Mouse (Mus musculus) embryonic facial prominence, embryonic 14.5 days (tissue): ENCODE measurements around the gene Ckmt2. TPM values are rescaled to one million over a fixed set of nuclear protein-coding genes. Genes with fewer than 3 reads are reported as not detected.

ENCODE experiments used
- ATAC-seq: fragments of 200-750 bp; cut with Nextera tagmentation; 2 replicates; pipeline ENCODE4 v1.8.0; 2017; ENCODE audit warnings: low read depth, moderate number of reproducible peaks, moderate TSS enrichment
- DNase-seq: peaks from one replicate; pipeline ENCODE4 v3.0.0-alpha.2; 2015; ENCODE audit warnings: low spot score
- H3K27ac ChIP-seq: fragments of 300-500 bp; sonication (generic); replicated peaks from 2 replicates; pipeline ENCODE4 v1.5.1; 2014; ENCODE audit warnings: low read depth, mild to moderate bottlenecking, low read length, moderate library complexity
- H3K27me3 ChIP-seq: fragments of 300-500 bp; sonication (generic); replicated peaks from 2 replicates; pipeline ENCODE4 v1.6.1; 2014; ENCODE audit warnings: low read length; ENCODE audit not compliant: control insufficient read depth, insufficient read depth
- H3K36me3 ChIP-seq: fragments of 300-500 bp; sonication (generic); 2 replicates; pipeline ENCODE4 v1.6.1; 2014; ENCODE audit warnings: low read length, mixed read lengths; ENCODE audit not compliant: control insufficient read depth, insufficient read depth
- H3K4me1 ChIP-seq: fragments of 300-500 bp; sonication (generic); 2 replicates; pipeline ENCODE4 v1.6.1; 2014; ENCODE audit warnings: antibody characterized with exemption, low read length; ENCODE audit not compliant: control insufficient read depth, insufficient read depth
- H3K4me2 ChIP-seq: fragments of 300-500 bp; sonication (generic); 2 replicates; pipeline ENCODE4 v1.6.1; 2014; ENCODE audit warnings: low read depth, mild to moderate bottlenecking, low read length, moderate library complexity, mixed read lengths
- H3K4me3 ChIP-seq: fragments of 300-500 bp; sonication (generic); 2 replicates; pipeline ENCODE4 v1.5.1; 2014; ENCODE audit warnings: low read depth, mild to moderate bottlenecking, low read length
- H3K9ac ChIP-seq: fragments of 300-500 bp; sonication (generic); 2 replicates; pipeline ENCODE4 v1.6.1; 2014; ENCODE audit warnings: low read depth, mild to moderate bottlenecking, low read length, moderate library complexity, mixed read lengths
- H3K9me3 ChIP-seq: fragments of 300-500 bp; sonication (generic); 2 replicates; pipeline ENCODE4 v1.6.1; 2016; ENCODE audit warnings: low read length; ENCODE audit not compliant: control insufficient read depth
- WGBS: fragments of 180-500 bp; shearing (Covaris S2); extraction: QIAGEN DNeasy Blood & Tissue Kit; methylation state at CpG from one replicate; pipeline ENCODE4 v1.1.7; 2014; 5-methylcytosine and 5-hydroxymethylcytosine counted together
- polyA plus RNA-seq: library from polyadenylated mRNA; unstranded; fragments of >200 nt; fragmentation: Nextera tagmentation; extraction: Ambion mirVana; gene quantifications from 2 replicates; pipeline ENCODE4 v1.2.1, GENCODE M21; 2014

Gene Ckmt2
- 6.4 and 17.7 TPM in 2 replicates for polyA plus RNA-seq

DNA sequence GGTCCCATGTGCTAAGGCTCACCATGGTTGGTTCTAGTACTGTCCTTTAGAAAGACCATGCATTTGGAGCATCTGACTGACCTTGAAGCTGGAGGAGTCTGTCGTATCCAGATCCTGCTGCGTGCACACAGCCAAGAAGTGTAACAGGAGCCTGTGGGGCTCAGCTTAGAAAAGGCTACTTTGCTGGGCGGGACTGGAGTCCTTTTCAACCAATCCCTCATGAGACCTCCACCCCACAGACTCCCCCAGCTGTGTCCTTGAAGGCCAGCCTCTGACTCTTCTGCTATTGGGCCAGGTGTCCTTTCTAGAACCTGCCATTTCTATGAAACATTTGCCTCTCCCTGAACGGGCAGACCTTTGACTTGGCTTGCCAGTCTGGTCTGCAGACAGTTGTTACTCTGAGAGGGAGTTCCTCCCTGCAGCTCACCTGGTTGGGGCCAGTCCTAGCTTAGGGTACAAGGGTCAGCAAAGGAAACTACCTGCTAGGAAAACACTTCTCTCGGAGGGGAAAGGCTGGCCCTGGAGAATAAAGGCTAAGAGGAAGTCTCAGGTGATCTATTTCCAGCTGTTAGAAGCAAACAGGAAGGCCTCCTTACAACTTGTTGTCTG, at the start of gene Ckmt2:
Gene Ckmt2 (minus strand): TSS at position 145 of the 609 bp plus-strand sequence.
- Histone ChIP-seq H3K27ac (no peak within 1 kb of the TSS), H3K4me1 (peaks cover 19% of the 10 kb centered on the region), H3K4me3 (no peak within 1 kb of the TSS), H3K27me3 (no peaks in the 10 kb centered on the region), H3K9ac (no peak within 1 kb of the TSS), H3K4me2 (no peak within 1 kb of the TSS), H3K36me3 (no peaks in the 10 kb centered on the region), H3K9me3 (no peaks in the 10 kb centered on the region)
- ATAC-seq, result 0 out of 2 replicates have a peak, but pooled peaks have one; percentile 22
- 64% methylated on average over 5 of the region's 5 CpGs for WGBS
- DNase-seq, result peak; percentile 12

DNA sequence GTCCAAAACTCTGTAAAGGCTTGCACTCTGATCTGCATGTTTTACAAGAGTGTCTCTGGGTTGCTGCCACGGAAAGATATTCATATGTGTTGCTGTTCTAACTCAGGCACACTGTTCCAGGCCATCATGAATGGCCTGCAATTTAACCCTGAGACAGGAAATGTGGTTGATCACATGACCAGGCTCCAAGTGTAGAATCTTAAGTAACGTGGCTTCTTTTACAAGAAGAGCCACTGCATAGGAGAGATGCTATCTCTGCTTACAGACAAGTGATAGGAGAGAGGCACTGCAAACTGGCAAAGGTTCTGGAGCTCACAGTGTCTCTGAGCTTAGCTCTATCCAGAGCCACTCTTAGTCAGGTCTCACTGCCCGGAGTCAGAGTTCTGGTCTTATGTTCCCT, 44.3 kb upstream of the Ckmt2 start:
- no peak overlapping the region for H3K4me3 ChIP-seq
- no peak overlapping the region for H3K27ac ChIP-seq
- DNase-seq (no peak), ATAC-seq (no peak)
- 0 out of 2 replicates have a peak, but pooled peaks cover 3% of the 10 kb centered on the region for H3K4me1 ChIP-seq
- no peaks in the 10 kb centered on the region for H3K36me3 ChIP-seq
- H3K9me3 ChIP-seq, result no peaks in the 10 kb centered on the region
- H3K27me3 ChIP-seq, result no peaks in the 10 kb centered on the region
- no peak overlapping the region for H3K4me2 ChIP-seq
- H3K9ac ChIP-seq, result no peak overlapping the region
- WGBS, result 63% methylated on average over 3 of the region's 3 CpGs

DNA sequence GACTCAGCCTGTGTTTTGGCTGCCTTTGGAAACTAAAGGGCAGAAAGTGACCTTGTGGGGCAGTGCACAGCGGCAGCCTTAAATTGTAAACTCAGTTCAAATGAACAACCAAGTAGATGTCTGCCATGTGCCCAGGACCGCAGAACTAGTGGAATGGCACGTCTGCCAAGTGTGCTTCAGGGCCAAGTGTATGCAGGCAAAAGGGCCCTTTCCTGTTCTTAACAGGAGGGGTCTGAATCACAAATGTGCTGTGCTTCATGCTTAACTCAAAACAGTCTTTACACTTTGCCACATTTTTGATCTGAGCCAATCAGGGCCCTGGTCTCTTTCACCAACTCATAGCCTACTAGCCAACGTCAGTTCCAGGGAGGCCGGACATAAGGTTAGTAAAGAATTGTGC, 42.1 kb upstream of the Ckmt2 start:
- ATAC-seq, result no peak
- H3K27ac ChIP-seq, result no peak overlapping the region
- 63% methylated on average over 5 of the region's 5 CpGs for WGBS

DNA sequence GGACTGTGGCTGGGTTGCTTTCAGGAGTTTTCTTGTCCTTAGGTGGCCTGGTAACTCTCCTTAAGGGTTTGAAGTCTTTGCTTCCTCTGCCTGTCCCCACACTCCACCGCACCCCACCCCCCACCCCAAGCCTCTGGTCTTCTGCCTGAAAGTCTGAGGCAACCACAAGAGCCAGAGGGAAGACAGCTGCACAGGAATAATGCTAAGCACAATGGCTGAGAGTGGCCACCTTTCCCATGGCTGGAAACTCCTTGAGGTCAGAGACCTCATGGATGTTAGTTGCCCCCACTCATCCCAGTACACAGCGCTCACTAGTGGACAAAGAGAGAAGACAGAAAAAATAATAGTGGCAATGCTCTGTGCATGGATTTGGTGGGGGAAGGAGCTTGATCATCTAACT, 41.1 kb upstream of the Ckmt2 start:
- DNase-seq (no peak), ATAC-seq (no peak)
- 70% methylated on average over 2 of the region's 2 CpGs for WGBS
- no peaks in the 10 kb centered on the region for H3K36me3 ChIP-seq
- H3K9ac ChIP-seq, result no peak overlapping the region
- no peak overlapping the region for H3K27ac ChIP-seq
- H3K4me1 ChIP-seq, result 0 out of 2 replicates have a peak, but pooled peaks cover 7% of the 10 kb centered on the region
- H3K9me3 ChIP-seq, result no peaks in the 10 kb centered on the region
- H3K4me3 ChIP-seq, result no peak overlapping the region
- no peaks in the 10 kb centered on the region for H3K27me3 ChIP-seq
- no peak overlapping the region for H3K4me2 ChIP-seq

More for the DNA sequence above, 42.1 kb upstream of the Ckmt2 start:
- Histone ChIP-seq H3K4me2 (no peak overlapping the region), H3K4me1 (0 out of 2 replicates have a peak, but pooled peaks cover 7% of the 10 kb centered on the region), H3K36me3 (no peaks in the 10 kb centered on the region), H3K27me3 (no peaks in the 10 kb centered on the region), H3K9me3 (no peaks in the 10 kb centered on the region), H3K9ac (no peak overlapping the region), H3K4me3 (no peak overlapping the region)
- peak; percentile 21 for DNase-seq

DNA sequence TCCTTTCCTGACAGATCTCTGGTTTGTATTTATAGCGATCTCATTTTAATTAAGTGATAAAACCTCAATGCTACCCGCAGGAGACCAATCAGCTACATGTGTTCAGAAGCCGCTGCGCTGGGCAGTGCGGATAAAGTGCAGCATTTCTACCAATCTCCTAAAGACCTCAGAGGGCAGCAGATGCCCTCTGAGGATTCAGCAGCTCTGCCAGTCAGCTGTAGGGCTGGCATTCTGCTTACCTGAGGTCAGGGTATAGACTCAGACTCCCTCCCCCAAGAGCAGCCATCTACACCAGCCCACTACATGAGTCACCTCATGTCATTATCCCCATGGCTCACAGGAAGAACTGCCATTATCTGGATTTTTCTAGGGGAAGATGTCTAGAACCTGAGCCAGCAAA, 39.6 kb upstream of the Ckmt2 start:
- H3K27ac ChIP-seq, result no peak overlapping the region
- no peak for ATAC-seq
- peak overlapping the region; percentile 21; the same call in 1 of the 2 replicates for H3K4me2 ChIP-seq
- DNase-seq, result no peak
- WGBS, result 84% methylated on average over 5 of the region's 5 CpGs
- H3K27me3 ChIP-seq, result no peaks in the 10 kb centered on the region
- H3K9me3 ChIP-seq, result no peaks in the 10 kb centered on the region
- no peak overlapping the region for H3K4me3 ChIP-seq
- H3K9ac ChIP-seq, result no peak overlapping the region
- H3K4me1 ChIP-seq, result 0 out of 2 replicates have a peak, but pooled peaks cover 7% of the 10 kb centered on the region
- H3K36me3 ChIP-seq, result no peaks in the 10 kb centered on the region

DNA sequence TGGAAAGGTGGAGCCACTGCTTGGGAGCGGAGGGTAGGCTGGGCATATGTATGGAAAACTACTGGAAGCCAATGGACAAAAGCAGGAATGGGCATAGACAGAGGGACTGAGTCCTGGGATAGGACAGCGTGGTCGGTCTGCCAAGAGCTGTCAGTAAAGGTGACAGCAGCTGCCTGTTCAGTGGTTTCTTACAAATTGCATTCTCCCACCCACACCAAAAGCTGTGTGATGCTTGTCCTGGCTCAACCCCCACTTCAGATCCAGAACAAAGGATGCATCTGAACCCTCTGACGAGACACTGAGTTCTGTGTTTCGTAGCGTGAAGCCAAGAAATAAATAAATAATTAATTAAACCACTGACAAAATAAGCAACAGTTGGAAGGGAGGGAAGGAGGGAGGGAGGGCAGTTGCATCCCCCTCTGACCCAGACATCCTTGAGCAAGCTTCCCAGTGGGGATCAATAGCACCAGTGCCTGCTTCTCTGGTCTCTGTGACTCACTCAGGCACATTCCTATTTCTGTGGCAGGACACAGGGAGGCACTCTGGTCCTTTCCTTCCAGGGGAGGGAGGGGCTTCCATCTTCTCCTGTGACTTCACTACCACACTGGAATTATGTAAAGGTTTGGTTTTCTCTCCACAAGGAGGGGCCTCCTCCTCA, 39.0 kb upstream of the Ckmt2 start:
- H3K4me2 ChIP-seq, result peak overlapping the region; percentile 21; the same call in 1 of the 2 replicates
- 61% methylated on average over 6 of the region's 6 CpGs for WGBS

DNA sequence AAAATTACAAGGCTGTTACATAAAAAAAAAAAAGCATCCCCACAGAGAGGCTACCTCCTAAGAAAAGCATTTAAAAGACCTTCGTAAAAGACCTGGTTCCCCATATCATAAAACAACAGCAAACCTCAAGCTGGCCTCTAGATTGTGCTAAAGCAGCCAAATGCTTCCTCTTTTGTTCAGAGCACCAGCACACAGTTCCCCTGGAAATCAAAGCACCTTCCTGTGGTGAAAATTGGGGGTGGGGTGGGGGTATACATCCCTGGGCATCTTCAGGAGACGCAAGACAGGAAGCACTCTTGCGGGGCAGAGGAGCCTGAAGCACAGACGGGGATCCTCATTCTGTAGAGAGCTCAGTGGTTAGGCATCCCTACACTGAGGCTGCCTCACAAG, 38.5 kb upstream of the Ckmt2 start:
- no peak overlapping the region for H3K4me3 ChIP-seq
- H3K4me1 ChIP-seq, result 0 out of 2 replicates have a peak, but pooled peaks cover 7% of the 10 kb centered on the region
- DNase-seq, result no peak
- 46% methylated on average over 4 of the region's 4 CpGs for WGBS
- no peaks in the 10 kb centered on the region for H3K9me3 ChIP-seq
- H3K27ac ChIP-seq, result no peak overlapping the region
- H3K27me3 ChIP-seq, result no peaks in the 10 kb centered on the region
- no peak overlapping the region for H3K4me2 ChIP-seq
- ATAC-seq, result no peak
- H3K36me3 ChIP-seq, result no peaks in the 10 kb centered on the region
- H3K9ac ChIP-seq, result no peak overlapping the region

More for the DNA sequence above, 39.0 kb upstream of the Ckmt2 start:
- Histone ChIP-seq H3K9ac (no peak overlapping the region), H3K27ac (no peak overlapping the region), H3K36me3 (no peaks in the 10 kb centered on the region), H3K27me3 (no peaks in the 10 kb centered on the region), H3K9me3 (no peaks in the 10 kb centered on the region), H3K4me3 (no peak overlapping the region), H3K4me1 (0 out of 2 replicates have a peak, but pooled peaks cover 7% of the 10 kb centered on the region)
- peak; percentile 64 for DNase-seq
- peak; percentile 71 for ATAC-seq

DNA sequence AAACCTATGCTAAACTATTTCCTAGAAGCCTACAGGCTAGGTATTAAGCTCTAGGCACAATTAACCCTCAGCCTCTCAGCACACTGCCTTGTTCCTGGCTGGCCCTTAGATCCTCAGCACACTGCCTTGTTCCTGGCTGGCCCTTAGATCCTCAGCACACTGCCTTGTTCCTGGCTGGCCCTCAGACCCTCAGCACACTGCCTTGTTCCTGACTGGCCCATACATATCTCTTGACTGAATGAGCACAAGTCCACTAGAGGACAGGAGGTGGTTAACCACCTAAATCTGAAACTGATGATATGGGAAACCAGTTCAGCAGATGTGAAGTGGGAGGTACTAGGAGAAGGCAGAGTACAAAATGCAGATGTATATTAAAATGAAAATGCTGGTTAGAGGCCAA, 35.0 kb upstream of the Ckmt2 start:
- Histone ChIP-seq H3K9ac (no peak overlapping the region), H3K4me1 (0 out of 2 replicates have a peak, but pooled peaks cover 7% of the 10 kb centered on the region), H3K36me3 (no peaks in the 10 kb centered on the region), H3K4me2 (no peak overlapping the region), H3K9me3 (no peaks in the 10 kb centered on the region), H3K27ac (no peak overlapping the region), H3K4me3 (no peak overlapping the region), H3K27me3 (no peaks in the 10 kb centered on the region)
- ATAC-seq, result no peak
- DNase-seq, result no peak
